Mouse (Mus musculus): ENCODE measurements around the gene Slc17a3. TPM values are rescaled to one million over a fixed set of nuclear protein-coding genes. Genes with fewer than 3 reads are reported as not detected.

Gene Slc17a3
- 0.25 TPM for polyA plus RNA-seq (2014; fragmentation: Illumina TruSeq; extraction: RNeasy Lipid Tissue Mini Kit (QIAGEN cat#74804); ENCODE audit: low read depth, low replicate concordance)

GRCm38 (mm10) chr13:23839308-23839707 lies at the start of gene Slc17a3:
Slc17a3 (plus strand) TSS chr13:23839434.

GRCm38 (mm10) chr13:23806422-23807052 lies 32.7 kb upstream of the Slc17a3 start, which contains the start of gene Slc17a2:
Slc17a2 (plus strand) TSS chr13:23806993.

GRCm38 (mm10) chr13:23867405-23867804 lies 28.2 kb downstream of the Slc17a3 start, which contains the start of gene Slc17a1:
Slc17a1 (plus strand) TSS chr13:23867750.

Other genes starting within 250 kb of the Slc17a3 start
- 16.9 TPM for gene Hist1h2be, start 218.3 kb upstream of the Slc17a3 start, polyA plus RNA-seq (2014; fragmentation: Illumina TruSeq; extraction: RNeasy Lipid Tissue Mini Kit (QIAGEN cat#74804); ENCODE audit: low read depth, low replicate concordance)
- 6.3 TPM for gene Hist1h1e, start 216.9 kb upstream of the Slc17a3 start, polyA plus RNA-seq (2014; fragmentation: Illumina TruSeq; extraction: RNeasy Lipid Tissue Mini Kit (QIAGEN cat#74804); ENCODE audit: low read depth, low replicate concordance)
- gene Hist1h2ac, start 155.5 kb upstream of the Slc17a3 start, polyA plus RNA-seq (2014; fragmentation: Illumina TruSeq; extraction: RNeasy Lipid Tissue Mini Kit (QIAGEN cat#74804); ENCODE audit: low read depth, low replicate concordance) = 9.6 TPM
- gene Hist1h2bc, start 155.2 kb upstream of the Slc17a3 start, polyA plus RNA-seq (2014; fragmentation: Illumina TruSeq; extraction: RNeasy Lipid Tissue Mini Kit (QIAGEN cat#74804); ENCODE audit: low read depth, low replicate concordance) = 364 TPM
- gene Hist1h1t, start 143.6 kb upstream of the Slc17a3 start, polyA plus RNA-seq (2014; fragmentation: Illumina TruSeq; extraction: RNeasy Lipid Tissue Mini Kit (QIAGEN cat#74804); ENCODE audit: low read depth, low replicate concordance) = not detected
- gene Hist1h4c, start 141.0 kb upstream of the Slc17a3 start, polyA plus RNA-seq (2014; fragmentation: Illumina TruSeq; extraction: RNeasy Lipid Tissue Mini Kit (QIAGEN cat#74804); ENCODE audit: low read depth, low replicate concordance) = 2.2 TPM
- 13.2 TPM for gene Hfe, start 128.6 kb upstream of the Slc17a3 start, polyA plus RNA-seq (2014; fragmentation: Illumina TruSeq; extraction: RNeasy Lipid Tissue Mini Kit (QIAGEN cat#74804); ENCODE audit: low read depth, low replicate concordance)
- 96.7 TPM for gene Hist1h1c, start 100.6 kb upstream of the Slc17a3 start, polyA plus RNA-seq (2014; fragmentation: Illumina TruSeq; extraction: RNeasy Lipid Tissue Mini Kit (QIAGEN cat#74804); ENCODE audit: low read depth, low replicate concordance)
- gene Hist1h3c, start 93.8 kb upstream of the Slc17a3 start, polyA plus RNA-seq (2014; fragmentation: Illumina TruSeq; extraction: RNeasy Lipid Tissue Mini Kit (QIAGEN cat#74804); ENCODE audit: low read depth, low replicate concordance) = not detected
- not detected for gene Hist1h2bb, start 92.7 kb upstream of the Slc17a3 start, polyA plus RNA-seq (2014; fragmentation: Illumina TruSeq; extraction: RNeasy Lipid Tissue Mini Kit (QIAGEN cat#74804); ENCODE audit: low read depth, low replicate concordance)
- gene Hist1h2ab, start 88.3 kb upstream of the Slc17a3 start, polyA plus RNA-seq (2014; fragmentation: Illumina TruSeq; extraction: RNeasy Lipid Tissue Mini Kit (QIAGEN cat#74804); ENCODE audit: low read depth, low replicate concordance) = not detected
- not detected for gene Hist1h3b, start 87.2 kb upstream of the Slc17a3 start, polyA plus RNA-seq (2014; fragmentation: Illumina TruSeq; extraction: RNeasy Lipid Tissue Mini Kit (QIAGEN cat#74804); ENCODE audit: low read depth, low replicate concordance)
- gene Hist1h4b, start 82.4 kb upstream of the Slc17a3 start, polyA plus RNA-seq (2014; fragmentation: Illumina TruSeq; extraction: RNeasy Lipid Tissue Mini Kit (QIAGEN cat#74804); ENCODE audit: low read depth, low replicate concordance) = not detected
- not detected for gene Hist1h4a, start 78.2 kb upstream of the Slc17a3 start, polyA plus RNA-seq (2014; fragmentation: Illumina TruSeq; extraction: RNeasy Lipid Tissue Mini Kit (QIAGEN cat#74804); ENCODE audit: low read depth, low replicate concordance)
- not detected for gene Hist1h3a, start 77.0 kb upstream of the Slc17a3 start, polyA plus RNA-seq (2014; fragmentation: Illumina TruSeq; extraction: RNeasy Lipid Tissue Mini Kit (QIAGEN cat#74804); ENCODE audit: low read depth, low replicate concordance)
- gene Hist1h1a, start 75.8 kb upstream of the Slc17a3 start, polyA plus RNA-seq (2014; fragmentation: Illumina TruSeq; extraction: RNeasy Lipid Tissue Mini Kit (QIAGEN cat#74804); ENCODE audit: low read depth, low replicate concordance) = not detected
- gene Trim38, start 69.5 kb upstream of the Slc17a3 start, polyA plus RNA-seq (2014; fragmentation: Illumina TruSeq; extraction: RNeasy Lipid Tissue Mini Kit (QIAGEN cat#74804); ENCODE audit: low read depth, low replicate concordance) = 1.1 TPM
- gene Slc17a2, start 32.4 kb upstream of the Slc17a3 start, polyA plus RNA-seq (2014; fragmentation: Illumina TruSeq; extraction: RNeasy Lipid Tissue Mini Kit (QIAGEN cat#74804); ENCODE audit: low read depth, low replicate concordance) = 0.76 TPM
- gene Slc17a1, start 28.3 kb downstream of the Slc17a3 start, polyA plus RNA-seq (2014; fragmentation: Illumina TruSeq; extraction: RNeasy Lipid Tissue Mini Kit (QIAGEN cat#74804); ENCODE audit: low read depth, low replicate concordance) = not detected
- 85.4 TPM for gene Slc17a4, start 75.6 kb downstream of the Slc17a3 start, polyA plus RNA-seq (2014; fragmentation: Illumina TruSeq; extraction: RNeasy Lipid Tissue Mini Kit (QIAGEN cat#74804); ENCODE audit: low read depth, low replicate concordance)
- gene Hist1h2ba, start 94.7 kb downstream of the Slc17a3 start, polyA plus RNA-seq (2014; fragmentation: Illumina TruSeq; extraction: RNeasy Lipid Tissue Mini Kit (QIAGEN cat#74804); ENCODE audit: low read depth, low replicate concordance) = not detected
- gene Hist1h2aa, start 95.0 kb downstream of the Slc17a3 start, polyA plus RNA-seq (2014; fragmentation: Illumina TruSeq; extraction: RNeasy Lipid Tissue Mini Kit (QIAGEN cat#74804); ENCODE audit: low read depth, low replicate concordance) = not detected
- gene Scgn, start 151.8 kb downstream of the Slc17a3 start, polyA plus RNA-seq (2014; fragmentation: Illumina TruSeq; extraction: RNeasy Lipid Tissue Mini Kit (QIAGEN cat#74804); ENCODE audit: low read depth, low replicate concordance) = 8.8 TPM